Mouse (Mus musculus): Measurements from ENCODE around the gene Nfkb2.

DNA sequence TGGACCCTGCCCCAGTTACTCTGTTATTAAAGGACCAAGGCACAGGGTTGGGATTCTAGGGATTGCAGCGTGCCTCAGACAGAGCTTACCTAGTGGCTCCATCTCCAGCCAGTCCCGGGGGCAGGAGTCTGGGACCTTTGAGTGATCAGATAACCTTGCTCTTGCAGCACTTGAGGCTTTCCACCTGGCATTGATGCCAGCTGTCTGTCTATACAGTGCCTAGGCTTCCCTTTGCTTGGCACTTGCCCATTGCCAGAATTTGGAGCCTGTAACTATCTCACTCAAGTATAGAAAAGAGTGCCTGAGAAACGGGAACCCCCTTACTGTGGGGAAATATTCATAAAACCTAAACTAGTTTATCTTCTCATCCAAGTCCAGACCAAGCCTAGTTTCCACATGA is 17.2 kb upstream of the Nfkb2 start:
- TF ChIP-seq POLR2A (IDR thresholded peaks at IDR 0.05; ENCODE audit: insufficient read depth, low read depth, low read length) (no peak), CTCF (IDR thresholded peaks at IDR 0.05; ENCODE audit: insufficient read depth, low read depth, low read length) (no peak)

Measured in olfactory bulb, adult 2 months (tissue).